Mouse (Mus musculus) kidney, embryonic 14.5 days (tissue): Measurements from ENCODE around the gene C130026I21Rik. TPM values are rescaled to one million over a fixed set of nuclear protein-coding genes. Genes with fewer than 3 reads are reported as not detected.
"Not testable (repeated sequence)": the region's sequence is repeated elsewhere in the genome, so short reads cannot be mapped to it uniquely, and the experiment has no call there.

Experiments
- ATAC-seq: fragments of 200-750 bp; cut with Nextera tagmentation; 2 replicates; pipeline ENCODE4 v1.8.0; 2017; ENCODE audit warnings: moderate number of reproducible peaks, mild to moderate bottlenecking, moderate TSS enrichment, moderate library complexity; ENCODE audit not compliant: low FRiP score, low TSS enrichment
- H3K27ac ChIP-seq: fragments of 300-500 bp; sonication (generic); 2 replicates; pipeline ENCODE4 v1.5.1; 2014; ENCODE audit warnings: low read depth, mild to moderate bottlenecking, low read length, moderate library complexity, mixed read lengths
- H3K27me3 ChIP-seq: fragments of 300-500 bp; sonication (generic); 2 replicates; pipeline ENCODE4 v1.6.1; 2014; ENCODE audit warnings: mild to moderate bottlenecking, low read length; ENCODE audit not compliant: control insufficient read depth, insufficient read depth
- H3K36me3 ChIP-seq: fragments of 300-500 bp; sonication (generic); 2 replicates; pipeline ENCODE4 v1.6.1; 2014; ENCODE audit warnings: low read length, mixed read lengths; ENCODE audit not compliant: control insufficient read depth, insufficient read depth
- H3K4me1 ChIP-seq: fragments of 300-500 bp; sonication (generic); 2 replicates; pipeline ENCODE4 v1.6.1; 2014; ENCODE audit warnings: low read length, mixed read lengths; ENCODE audit not compliant: control insufficient read depth, insufficient read depth
- H3K4me2 ChIP-seq: fragments of 300-500 bp; sonication (generic); replicated peaks from 2 replicates; pipeline ENCODE4 v1.6.1; 2014; ENCODE audit warnings: low read depth, mild to moderate bottlenecking, low read length
- H3K4me3 ChIP-seq: fragments of 300-500 bp; sonication (generic); 2 replicates; pipeline ENCODE4 v1.5.1; 2014; ENCODE audit warnings: mild to moderate bottlenecking, low read length
- H3K9ac ChIP-seq: fragments of 300-500 bp; sonication (generic); 2 replicates; pipeline ENCODE4 v1.6.1; 2014; ENCODE audit warnings: low read depth, mild to moderate bottlenecking, low read length, moderate library complexity
- H3K9me3 ChIP-seq: fragments of 300-500 bp; sonication (generic); 2 replicates; pipeline ENCODE4 v1.6.1; 2016; ENCODE audit warnings: low read length; ENCODE audit not compliant: control insufficient read depth
- WGBS: fragments of 180-500 bp; shearing (Covaris S2); extraction: QIAGEN DNeasy Blood & Tissue Kit; methylation state at CpG from one replicate; pipeline ENCODE4 v1.1.7; 2014; 5-methylcytosine and 5-hydroxymethylcytosine counted together
- polyA plus RNA-seq: library from polyadenylated mRNA; unstranded; fragments of >200 nt; fragmentation: Nextera tagmentation; extraction: Ambion mirVana; gene quantifications from 2 replicates; pipeline ENCODE4 v1.2.1, GENCODE M21; 2014

C130026I21Rik gene
- polyA plus RNA-seq, 1 experiment from 2014 or later, result not detected

DNA sequence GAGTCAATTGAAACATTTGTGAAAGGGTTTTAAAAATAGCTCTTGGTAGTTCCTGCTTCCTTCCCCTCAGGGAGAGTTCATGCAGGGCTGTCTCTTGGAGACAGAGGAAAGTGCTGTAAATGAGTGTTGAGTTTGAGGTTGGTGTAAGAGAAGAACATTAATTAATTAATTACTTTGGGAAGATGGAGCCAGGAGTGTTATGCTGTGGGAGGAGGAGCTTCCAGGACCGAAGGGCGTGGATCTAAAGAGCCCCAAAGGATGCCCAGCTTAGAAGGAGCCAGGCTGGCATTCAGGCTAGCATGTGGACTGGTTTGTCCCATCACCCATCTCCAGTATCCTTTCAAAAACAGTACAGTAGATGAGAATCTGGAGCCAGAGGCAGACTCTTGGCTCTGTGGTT lies 277.1 kb downstream of the C130026I21Rik start:
- ATAC-seq, result 0 out of 2 replicates have a peak, but pooled peaks have one; percentile 43

DNA sequence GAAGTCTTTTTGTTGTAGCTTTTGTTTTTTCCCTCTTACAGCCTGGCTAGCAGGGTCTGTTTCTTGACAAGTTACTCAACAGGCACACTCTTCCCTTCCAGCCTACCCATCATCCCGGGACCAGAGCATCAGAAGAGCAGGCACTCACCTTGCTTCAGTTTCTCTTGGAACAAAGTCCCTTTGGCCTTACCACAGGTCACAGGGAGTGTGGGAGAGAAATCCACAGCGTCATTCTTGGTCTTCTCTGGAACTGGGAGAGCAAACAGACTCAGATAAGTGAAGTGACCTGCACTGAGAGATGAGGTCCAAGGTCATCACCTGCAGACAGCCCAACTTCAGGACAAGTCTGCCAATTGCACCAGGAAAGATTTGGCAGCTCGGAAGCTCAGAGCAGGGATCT lies 277.5 kb downstream of the C130026I21Rik start:
- H3K36me3 ChIP-seq, H3K9me3 ChIP-seq, H3K4me1 ChIP-seq, H3K27me3 ChIP-seq, ATAC-seq, H3K27ac ChIP-seq, H3K4me3 ChIP-seq, H3K9ac ChIP-seq, H3K4me2 ChIP-seq: not testable (repeated sequence)
- WGBS, result no CpG with 5 or more reads among the region's 3 CpGs

More for the DNA sequence above, 277.1 kb downstream of the C130026I21Rik start:
- not testable (repeated sequence) for H3K36me3 ChIP-seq, H3K27me3 ChIP-seq, H3K9ac ChIP-seq, H3K4me1 ChIP-seq, H3K27ac ChIP-seq, H3K4me3 ChIP-seq, H3K4me2 ChIP-seq, H3K9me3 ChIP-seq
- no CpG with 5 or more reads among the region's 2 CpGs for WGBS

DNA sequence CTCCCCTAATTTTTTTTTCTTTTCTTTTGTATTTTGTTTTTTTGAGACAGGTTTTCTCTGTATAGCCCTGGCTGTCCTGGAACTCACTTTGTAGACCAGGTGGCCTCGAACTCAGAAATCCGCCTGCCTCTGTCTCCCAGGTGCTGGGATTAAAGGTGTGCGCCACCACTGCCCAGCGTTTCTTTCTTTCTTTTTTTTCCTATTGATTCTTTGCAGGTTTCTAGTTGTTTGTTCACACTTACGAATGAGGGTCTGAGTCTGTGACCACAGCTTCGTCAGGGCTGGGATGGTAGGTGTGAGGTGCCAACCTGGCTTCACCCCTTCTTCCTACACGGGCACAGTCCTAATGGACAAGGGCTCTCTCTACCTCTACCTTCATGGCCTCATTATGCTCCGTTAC lies 281.3 kb downstream of the C130026I21Rik start:
- not testable (repeated sequence) for H3K4me2 ChIP-seq, H3K4me3 ChIP-seq, H3K27me3 ChIP-seq, H3K27ac ChIP-seq, ATAC-seq, H3K9ac ChIP-seq, H3K36me3 ChIP-seq, H3K4me1 ChIP-seq, H3K9me3 ChIP-seq
- 81% methylated on average over 8 of the region's 8 CpGs for WGBS

DNA sequence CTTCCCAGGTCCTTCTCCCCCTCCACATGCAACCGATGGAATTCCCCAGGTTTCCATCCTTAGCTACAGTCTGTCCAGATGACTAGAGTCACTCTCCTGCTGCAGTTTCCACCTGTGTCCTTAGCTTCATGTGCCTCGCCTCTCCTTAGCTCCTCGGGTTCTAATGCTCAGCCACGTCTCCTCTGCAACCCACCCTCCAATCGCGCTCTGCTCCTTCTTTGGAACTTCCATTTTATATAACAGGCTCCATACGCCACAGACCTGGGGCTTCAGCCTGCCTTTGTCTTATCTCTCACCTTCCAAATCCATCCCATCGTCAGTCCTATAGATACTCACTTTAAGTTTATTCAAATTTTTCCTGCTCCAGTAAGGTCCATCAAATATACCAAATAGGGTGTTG lies 282.6 kb downstream of the C130026I21Rik start:
- H3K27me3 ChIP-seq, H3K9me3 ChIP-seq, H3K27ac ChIP-seq, H3K36me3 ChIP-seq, H3K4me3 ChIP-seq, H3K4me2 ChIP-seq, H3K4me1 ChIP-seq, H3K9ac ChIP-seq, ATAC-seq: not testable (repeated sequence)
- 86% methylated on average over 7 of the region's 8 CpGs for WGBS

DNA sequence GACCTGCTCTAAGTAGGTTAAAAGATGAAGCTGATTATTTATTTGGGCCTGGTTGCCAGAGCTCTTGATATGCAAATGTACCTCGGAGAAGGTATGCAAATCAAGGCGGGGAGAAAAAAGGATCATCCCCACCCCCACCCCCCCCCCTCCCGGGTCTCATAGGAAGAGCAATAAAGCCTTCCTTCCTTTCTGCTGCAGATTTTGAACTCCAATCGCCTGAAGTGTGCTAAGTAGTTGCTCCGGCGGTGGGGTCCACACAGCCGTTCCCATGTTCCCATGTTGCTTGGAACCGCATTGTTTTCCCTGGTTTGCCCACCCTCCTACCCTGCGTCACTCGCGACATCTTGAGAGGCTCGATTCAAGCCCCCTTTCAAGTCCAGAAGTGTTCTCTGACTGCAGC lies 308.6 kb downstream of the C130026I21Rik start:
- 4% methylated on average over 12 of the region's 12 CpGs for WGBS
- ATAC-seq, result not testable (repeated sequence)

DNA sequence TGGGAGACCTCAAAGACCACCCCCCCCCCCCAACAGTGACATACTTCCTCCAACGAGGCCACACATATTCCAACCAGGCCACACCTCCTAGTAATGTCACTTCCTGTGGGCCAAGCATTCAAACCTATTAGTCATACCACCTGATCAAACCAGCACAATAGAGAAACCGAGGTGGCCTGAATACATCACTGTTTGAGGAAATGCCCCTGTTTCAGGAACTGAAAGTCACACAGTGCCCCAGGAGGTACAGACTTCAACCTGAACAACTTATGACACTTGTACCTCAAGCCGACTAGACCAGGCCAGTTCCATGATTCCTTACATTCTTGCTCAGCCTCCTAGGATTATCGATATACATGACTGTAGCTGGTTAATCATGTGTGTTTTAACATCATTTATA lies 312.7 kb downstream of the C130026I21Rik start:
- H3K9ac ChIP-seq, H3K27me3 ChIP-seq, H3K36me3 ChIP-seq, H3K4me2 ChIP-seq, ATAC-seq, H3K4me1 ChIP-seq, H3K9me3 ChIP-seq, H3K4me3 ChIP-seq, H3K27ac ChIP-seq: not testable (repeated sequence)
- 79% methylated on average over 4 of the region's 4 CpGs for WGBS

More for the DNA sequence above, 308.6 kb downstream of the C130026I21Rik start:
- not testable (repeated sequence) for H3K4me1 ChIP-seq, H3K27ac ChIP-seq, H3K9ac ChIP-seq, H3K9me3 ChIP-seq, H3K4me2 ChIP-seq, H3K27me3 ChIP-seq, H3K36me3 ChIP-seq, H3K4me3 ChIP-seq

DNA sequence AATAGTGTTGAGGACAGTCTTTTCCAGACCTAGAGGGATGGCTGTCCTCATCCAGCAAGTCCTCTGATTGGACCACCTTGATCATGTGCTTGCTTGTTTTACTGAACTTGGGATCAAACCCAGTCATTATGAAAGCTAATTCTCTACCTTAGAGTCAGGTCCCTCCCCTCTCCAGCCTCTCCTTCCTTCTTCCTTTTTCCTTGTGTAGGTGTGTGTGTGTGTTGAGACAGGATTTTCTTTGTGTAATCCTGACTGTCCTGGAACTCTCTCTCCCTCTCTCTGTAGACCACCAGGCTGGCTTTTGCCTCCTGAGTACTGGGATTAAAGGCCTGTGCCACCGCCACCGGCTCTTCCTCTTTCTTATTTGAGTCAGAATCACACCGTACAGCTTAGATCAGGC lies 313.6 kb downstream of the C130026I21Rik start:
- ATAC-seq, H3K4me2 ChIP-seq, H3K4me3 ChIP-seq, H3K27me3 ChIP-seq, H3K27ac ChIP-seq, H3K4me1 ChIP-seq, H3K9ac ChIP-seq, H3K9me3 ChIP-seq, H3K36me3 ChIP-seq: not testable (repeated sequence)
- WGBS, result 91% methylated on average over 3 of the region's 3 CpGs

DNA sequence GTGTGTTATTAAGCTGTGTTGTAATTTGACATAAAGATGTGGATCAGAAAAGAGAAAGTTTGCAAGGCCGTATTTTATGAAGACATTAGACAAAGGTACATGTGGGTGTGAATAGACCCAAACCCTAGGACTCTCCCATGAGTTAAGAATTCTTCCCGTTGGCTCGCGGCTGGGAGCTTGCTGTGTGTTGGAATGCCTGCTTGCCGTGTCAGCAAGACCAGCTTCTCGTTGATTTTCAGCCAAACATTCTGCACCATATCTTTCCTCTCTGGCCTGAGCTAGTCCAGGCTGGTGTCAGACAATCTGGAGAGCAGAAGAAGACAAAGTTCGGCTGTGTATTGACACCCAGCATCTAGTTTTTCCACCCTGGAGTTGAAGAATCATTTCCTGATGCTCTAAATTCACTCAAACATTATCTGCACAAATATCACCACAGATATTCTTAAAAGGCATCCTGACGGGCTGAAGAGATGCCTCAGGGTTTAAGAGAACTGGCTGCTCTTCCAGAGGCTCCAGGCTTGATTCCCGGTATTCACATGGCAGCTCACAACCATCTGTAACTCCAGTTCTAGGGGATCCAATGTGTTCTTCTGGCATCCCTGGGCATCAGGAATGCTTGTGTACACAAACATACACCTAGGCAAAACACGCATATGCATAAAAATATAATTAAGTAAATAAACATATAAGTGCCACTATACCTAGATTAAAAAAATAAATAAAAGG lies 317.7 kb downstream of the C130026I21Rik start:
- 74% methylated on average over 10 of the region's 10 CpGs for WGBS

DNA sequence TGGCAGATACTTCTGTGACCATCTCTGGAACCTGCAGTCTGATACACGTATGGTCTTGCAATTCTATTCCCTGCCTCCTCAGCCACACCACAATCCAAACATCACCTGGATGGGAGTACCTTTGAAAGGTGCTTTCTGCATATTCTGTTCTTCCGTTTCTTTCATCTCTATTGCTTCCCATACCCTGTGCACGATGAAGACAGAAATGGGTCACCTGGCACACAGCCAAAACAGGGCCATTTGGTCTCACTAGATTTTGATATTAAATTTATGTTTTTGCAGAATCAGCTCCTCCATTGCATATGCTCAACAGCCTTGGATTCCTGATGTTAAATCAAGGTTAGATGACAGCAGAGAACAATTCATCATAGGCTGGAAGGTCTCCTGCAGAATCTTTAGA lies 318.8 kb downstream of the C130026I21Rik start:
- Histone ChIP-seq H3K4me2 (no peak overlapping the region), H3K27me3 (no peaks in the 10 kb centered on the region), H3K9me3 (no peaks in the 10 kb centered on the region; the same call in 1 of the 2 replicates), H3K36me3 (no peaks in the 10 kb centered on the region), H3K4me1 (no peaks in the 10 kb centered on the region), H3K4me3 (no peak overlapping the region), H3K9ac (no peak overlapping the region), H3K27ac (no peak overlapping the region)
- 87% methylated on average over 3 of the region's 3 CpGs for WGBS
- no peak for ATAC-seq

More for the DNA sequence above, 317.7 kb downstream of the C130026I21Rik start:
- no peak for ATAC-seq
- Histone ChIP-seq H3K9me3 (no peaks in the 10 kb centered on the region; the same call in 1 of the 2 replicates), H3K4me2 (no peak overlapping the region), H3K9ac (no peak overlapping the region), H3K4me3 (no peak overlapping the region), H3K27ac (no peak overlapping the region), H3K4me1 (no peaks in the 10 kb centered on the region), H3K36me3 (no peaks in the 10 kb centered on the region), H3K27me3 (no peaks in the 10 kb centered on the region)
